Comparison of ENCODE assay signal across 8 mouse cellular contexts in the genomic region with DNA sequence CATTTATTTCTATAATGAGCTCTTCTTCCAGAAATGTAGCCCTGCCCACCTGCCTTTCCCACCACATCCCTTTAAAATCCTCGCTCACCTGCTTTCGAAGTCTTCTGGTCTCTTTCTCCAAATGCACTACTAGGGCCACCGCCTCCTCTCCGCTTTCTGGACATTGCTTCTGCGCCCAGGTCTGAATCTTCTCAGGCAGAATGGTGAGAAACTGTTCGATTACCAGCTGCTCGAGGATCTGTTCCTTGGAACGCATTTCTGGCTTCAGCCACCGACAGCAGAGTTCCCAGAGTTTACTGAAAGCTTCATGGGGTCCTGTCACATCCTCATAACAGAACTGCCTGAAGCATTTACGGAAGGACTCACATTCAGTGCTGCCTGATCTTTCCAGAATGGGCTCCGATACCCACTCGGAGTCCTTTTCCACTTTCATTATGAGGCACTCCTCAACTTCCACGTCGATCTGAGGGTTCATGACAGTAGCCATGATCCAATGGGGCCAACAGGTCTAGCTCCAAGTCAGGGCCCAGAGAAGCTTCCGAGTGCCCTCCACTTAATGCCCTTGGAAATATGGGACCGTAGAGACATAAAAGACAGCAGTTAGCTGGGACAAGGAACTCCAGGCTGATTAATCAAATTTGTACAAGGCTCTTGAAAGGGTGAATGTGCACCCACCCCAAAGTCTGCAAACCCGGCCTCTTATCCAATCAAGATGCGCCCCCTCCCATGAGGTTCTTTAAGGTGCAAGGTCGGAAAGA. TPM values are rescaled to one million over a fixed set of nuclear protein-coding genes. Genes with fewer than 3 reads are reported as not detected.
A peak's percentile ranks its signal among the peaks of the same experiment; 100 is the strongest.
DNase-seq lines count a peak whose midpoint lies in the region; ATAC-seq and TF ChIP-seq lines count a peak whose summit lies in the region.
"Had no signal": no experiment of that assay in that cellular context is flagged by ENCODE, and none has a peak within 500 bp of the region (broad histone marks: within the 10 kb centered on the region; RNA-seq: fewer than 3 reads in every experiment).

No protein-coding gene starts in this region.

- no peak for TF ChIP-seq CTCF in lung, embryonic 14.5 days (IDR thresholded peaks at IDR 0.05; ENCODE audit: low read depth)
- no peak for TF ChIP-seq CTCF in liver, embryonic 14.5 days (IDR thresholded peaks at IDR 0.05; ENCODE audit: low read depth)

- peak overlapping the region; percentile 59 for H3K9ac ChIP-seq in lung, embryonic 14.5 days
- peak overlapping the region; percentile 88 for H3K9ac ChIP-seq in hindbrain, embryonic 12.5 days
- H3K9ac ChIP-seq in liver, embryonic 14.5 days (replicated peaks) = no peak overlapping the region

- H3K4me3 ChIP-seq in lung, embryonic 14.5 days (ENCODE audit: low read depth, low read length) = peak overlapping the region; percentile 45
- peak overlapping the region; percentile 72 for H3K4me3 ChIP-seq in embryonic facial prominence, embryonic 10.5 days
- peak overlapping the region; percentile 75 for H3K4me3 ChIP-seq in hindbrain, embryonic 12.5 days
- peak overlapping the region; percentile 43 to 45 for H3K4me3 ChIP-seq in liver, embryonic 14.5 days (ENCODE audit: insufficient read depth in 1 of 2, low read depth in 2 of 2, low read length in 2 of 2)

- 32% methylated on average over 19 of the region's 19 CpGs for WGBS in lung, embryonic 14.5 days
- 46% methylated on average over 19 of the region's 19 CpGs for WGBS in embryonic facial prominence, embryonic 10.5 days
- WGBS in hindbrain, embryonic 12.5 days = 39% methylated on average over 19 of the region's 19 CpGs
- 40% methylated on average over 19 of the region's 19 CpGs for WGBS in liver, embryonic 14.5 days (ENCODE audit: insufficient replicate concordance)

- peak; percentile 18 for DNase-seq in lung, embryonic 14.5 days
- no peak for DNase-seq in lung, postnatal 10 days
- DNase-seq in embryonic facial prominence, embryonic 10.5 days (ENCODE audit: low spot score) = no peak
- DNase-seq in liver, embryonic 14.5 days (ENCODE audit: low read depth in 3 of 3, low spot score in 3 of 3) = no peak
- DNase-seq in thymus, postnatal 0 days (ENCODE audit: low spot score) = no peak
- DNase-seq in adrenal gland, postnatal 25 days = no peak

- H3K4me2 ChIP-seq in lung, embryonic 14.5 days = peak overlapping the region; percentile 80
- peak overlapping the region; percentile 89 for H3K4me2 ChIP-seq in hindbrain, embryonic 12.5 days (replicated peaks)
- H3K4me2 ChIP-seq in liver, embryonic 14.5 days (ENCODE audit: low read depth) = peak overlapping the region; percentile 56

- H3K4me1 ChIP-seq in lung, embryonic 14.5 days (ENCODE audit: insufficient read depth) = no peaks in the 10 kb centered on the region
- H3K4me1 ChIP-seq in embryonic facial prominence, embryonic 10.5 days = peaks cover 16% of the 10 kb centered on the region
- peaks cover 22% of the 10 kb centered on the region for H3K4me1 ChIP-seq in hindbrain, embryonic 12.5 days
- no peaks in the 10 kb centered on the region for H3K4me1 ChIP-seq in liver, embryonic 14.5 days (replicated peaks; ENCODE audit: control insufficient read depth in 2 of 2, insufficient read depth in 2 of 2, low read length in 1 of 2)

- TF ChIP-seq EP300 in liver, embryonic 14.5 days (IDR thresholded peaks at IDR 0.05; ENCODE audit: low read depth) = no peak

- no peak for ATAC-seq in lung, embryonic 14.5 days (ENCODE audit: insufficient read depth)
- ATAC-seq in hindbrain, embryonic 12.5 days (ENCODE audit: low FRiP score) = peak; percentile 33
- no peak for ATAC-seq in liver, embryonic 14.5 days (ENCODE audit: insufficient read depth)

- no peaks in the 10 kb centered on the region for H3K27me3 ChIP-seq in lung, embryonic 14.5 days (ENCODE audit: insufficient read depth, low read length)
- no peaks in the 10 kb centered on the region for H3K27me3 ChIP-seq in embryonic facial prominence, embryonic 10.5 days (replicated peaks; ENCODE audit: low read depth, poor library complexity, severe bottlenecking)
- no peaks in the 10 kb centered on the region for H3K27me3 ChIP-seq in hindbrain, embryonic 12.5 days
- H3K27me3 ChIP-seq in liver, embryonic 14.5 days (ENCODE audit: control insufficient read depth, insufficient read depth, low read length) = peaks cover 8% of the 10 kb centered on the region

- H3K9me3 ChIP-seq in lung, embryonic 14.5 days (ENCODE audit: low read depth, low read length) = no peaks in the 10 kb centered on the region
- H3K9me3 ChIP-seq in embryonic facial prominence, embryonic 10.5 days = no peaks in the 10 kb centered on the region
- no peaks in the 10 kb centered on the region for H3K9me3 ChIP-seq in hindbrain, embryonic 12.5 days (replicated peaks)
- no peaks in the 10 kb centered on the region for H3K9me3 ChIP-seq in liver, embryonic 14.5 days (ENCODE audit: control insufficient read depth, low read length)

- no peak overlapping the region for H3K27ac ChIP-seq in lung, embryonic 14.5 days (ENCODE audit: low read depth)
- peak overlapping the region; percentile 90 for H3K27ac ChIP-seq in embryonic facial prominence, embryonic 10.5 days (replicated peaks)
- H3K27ac ChIP-seq in hindbrain, embryonic 12.5 days = peak overlapping the region; percentile 93
- no peak overlapping the region for H3K27ac ChIP-seq in liver, embryonic 14.5 days

- H3K36me3 ChIP-seq in lung, embryonic 14.5 days (ENCODE audit: insufficient read depth) = no peaks in the 10 kb centered on the region
- H3K36me3 ChIP-seq in embryonic facial prominence, embryonic 10.5 days (replicated peaks) = peaks cover 4% of the 10 kb centered on the region
- H3K36me3 ChIP-seq in hindbrain, embryonic 12.5 days = peaks cover 21% of the 10 kb centered on the region
- no peaks in the 10 kb centered on the region for H3K36me3 ChIP-seq in liver, embryonic 14.5 days (replicated peaks; ENCODE audit: control insufficient read depth, insufficient read depth, low read depth)

RNA-seq across cellular contexts. Expression of a gene that starts 0.6 kb away (rescaled TPM):
- 2.2 and 3.3 TPM in 2 replicates for polyA plus RNA-seq in lung, embryonic 14.5 days (2014; fragmentation: Nextera tagmentation; extraction: Ambion mirVana)
- polyA plus RNA-seq in embryonic facial prominence, embryonic 10.5 days (2016; fragmentation: Nextera tagmentation; extraction: Ambion mirVana) = 3.7 and 3.9 TPM in 2 replicates
- 11.2 and 12.1 TPM in 2 replicates for polyA plus RNA-seq in hindbrain, embryonic 12.5 days (2016; fragmentation: Nextera tagmentation; extraction: Ambion mirVana)
- 0.08 and 0.09 TPM in 2 replicates for polyA plus RNA-seq in liver, embryonic 14.5 days (2012; rRNA removed)
- 0.01 and 0.03 TPM in 2 replicates for polyA plus RNA-seq in liver, embryonic 14.5 days (2014; fragmentation: Nextera tagmentation; extraction: Ambion mirVana)
- 0.14 and 0.31 TPM in 2 replicates for polyA plus RNA-seq in thymus, postnatal 0 days (2015; fragmentation: Nextera tagmentation; extraction: Ambion mirVana)
- 2.0 and 3.1 TPM in 2 replicates for total RNA-seq in adrenal gland, postnatal 25 days (2021)
- total RNA-seq: neutrophil, adult 5-6 weeks had no signal

RNA-seq across cellular contexts. Expression of a gene that starts 37.6 kb away (rescaled TPM):
- not detected in 2 replicates for polyA plus RNA-seq in lung, embryonic 14.5 days (2014; fragmentation: Nextera tagmentation; extraction: Ambion mirVana)
- polyA plus RNA-seq in embryonic facial prominence, embryonic 10.5 days (2016; fragmentation: Nextera tagmentation; extraction: Ambion mirVana) = 0.34 and 0.51 TPM in 2 replicates
- 0.34 and 0.53 TPM in 2 replicates for polyA plus RNA-seq in hindbrain, embryonic 12.5 days (2016; fragmentation: Nextera tagmentation; extraction: Ambion mirVana)
- 3.4 and 3.8 TPM in 2 replicates for polyA plus RNA-seq in liver, embryonic 14.5 days (2012; rRNA removed)
- polyA plus RNA-seq in liver, embryonic 14.5 days (2014; fragmentation: Nextera tagmentation; extraction: Ambion mirVana) = 5.3 and 6.5 TPM in 2 replicates
- polyA plus RNA-seq in thymus, postnatal 0 days (2015; fragmentation: Nextera tagmentation; extraction: Ambion mirVana) = 0.18 and 0.23 TPM in 2 replicates
- total RNA-seq in adrenal gland, postnatal 25 days (2021) = not detected in 2 replicates
- total RNA-seq: neutrophil, adult 5-6 weeks had no signal

Comparison
In these comparisons a context has a peak if more than half of its experiments do, and no peak if none do; other contexts are left out.
1. H3K27ac ChIP-seq: peak in embryonic facial prominence, embryonic 10.5 days (single experiment) and hindbrain, embryonic 12.5 days (single experiment); none in lung, embryonic 14.5 days (single experiment) and liver, embryonic 14.5 days (single experiment).
2. Peak in every context shown above with its lines, with median percentiles within 50 percentile points of each other: H3K4me2 ChIP-seq and H3K4me3 ChIP-seq.